Mouse (Mus musculus) neural tube, embryonic 12.5 days (tissue): ENCODE data around the gene Sppl2a. TPM values are rescaled to one million over a fixed set of nuclear protein-coding genes. Genes with fewer than 3 reads are reported as not detected.
A peak's percentile ranks its signal among the peaks of the same experiment; 100 is the strongest.

Source experiments
- ATAC-seq: fragments of 200-750 bp; cut with Nextera tagmentation; 2 replicates; pipeline ENCODE4 v1.8.0; 2017; ENCODE audit warnings: low read depth, mild to moderate bottlenecking, moderate TSS enrichment, moderate library complexity; ENCODE audit not compliant: low FRiP score
- H3K27ac ChIP-seq: fragments of 300-500 bp; sonication (generic); 2 replicates; pipeline ENCODE4 v1.5.1; 2016
- H3K27me3 ChIP-seq: fragments of 300-500 bp; sonication (generic); replicated peaks from 2 replicates; pipeline ENCODE4 v1.6.1; 2016; ENCODE audit warnings: mild to moderate bottlenecking
- H3K36me3 ChIP-seq: fragments of 300-500 bp; sonication (generic); 2 replicates; pipeline ENCODE4 v1.6.1; 2016; ENCODE audit warnings: mild to moderate bottlenecking
- H3K4me1 ChIP-seq: fragments of 300-500 bp; sonication (generic); 2 replicates; pipeline ENCODE4 v1.6.1; 2016
- H3K4me2 ChIP-seq: fragments of 300-500 bp; sonication (generic); replicated peaks from 2 replicates; pipeline ENCODE4 v1.6.1; 2016; ENCODE audit warnings: mild to moderate bottlenecking
- H3K4me3 ChIP-seq: fragments of 300-500 bp; sonication (generic); 2 replicates; pipeline ENCODE4 v1.5.1; 2016
- H3K9ac ChIP-seq: fragments of 300-500 bp; sonication (generic); 2 replicates; pipeline ENCODE4 v1.6.1; 2016; ENCODE audit warnings: mild to moderate bottlenecking
- H3K9me3 ChIP-seq: fragments of 300-500 bp; sonication (generic); 2 replicates; pipeline ENCODE4 v1.6.1; 2016; ENCODE audit warnings: mild to moderate bottlenecking
- WGBS: fragments of 180-500 bp; shearing (Covaris S2); methylation state at CpG from one replicate; pipeline ENCODE4 v1.1.7; 2016; 5-methylcytosine and 5-hydroxymethylcytosine counted together
- polyA plus RNA-seq: library from polyadenylated mRNA; unstranded; fragments of >200 nt; fragmentation: Nextera tagmentation; extraction: Ambion mirVana; gene quantifications from 2 replicates; pipeline ENCODE4 v1.2.1, GENCODE M21; 2016

Gene Sppl2a
- polyA plus RNA-seq, 1 experiment from 2014 or later: 36.7 TPM

DNA sequence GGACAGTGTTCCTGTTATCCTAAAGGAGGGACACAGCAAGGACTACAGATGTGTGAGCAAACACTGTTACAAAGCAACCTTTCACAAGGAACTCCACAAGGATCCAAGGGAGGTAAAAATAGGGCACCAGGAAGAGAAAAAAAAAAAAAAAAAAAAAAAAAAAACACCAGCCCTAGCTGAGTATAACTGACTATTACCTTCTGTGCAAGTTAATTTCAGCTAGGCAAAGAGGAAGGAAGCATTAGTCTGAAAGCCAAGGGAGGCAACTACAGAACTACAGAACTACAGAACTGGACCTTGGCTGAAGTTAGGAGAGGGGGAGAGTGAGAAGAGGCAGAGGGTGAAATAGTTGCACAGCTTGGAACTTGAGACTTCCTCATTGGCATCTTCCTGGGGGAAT lies 886 bp upstream of the Sppl2a start:
- no peak overlapping the region for H3K9ac ChIP-seq
- no peaks in the 10 kb centered on the region for H3K36me3 ChIP-seq
- H3K27me3 ChIP-seq: no peaks in the 10 kb centered on the region
- H3K9me3 ChIP-seq: no peaks in the 10 kb centered on the region
- no peak for ATAC-seq
- no peak overlapping the region for H3K4me3 ChIP-seq
- H3K4me1 ChIP-seq: no peaks in the 10 kb centered on the region
- no peak overlapping the region for H3K27ac ChIP-seq
- peak overlapping the region; percentile 67; the same call in 1 of the 2 replicates for H3K4me2 ChIP-seq

DNA sequence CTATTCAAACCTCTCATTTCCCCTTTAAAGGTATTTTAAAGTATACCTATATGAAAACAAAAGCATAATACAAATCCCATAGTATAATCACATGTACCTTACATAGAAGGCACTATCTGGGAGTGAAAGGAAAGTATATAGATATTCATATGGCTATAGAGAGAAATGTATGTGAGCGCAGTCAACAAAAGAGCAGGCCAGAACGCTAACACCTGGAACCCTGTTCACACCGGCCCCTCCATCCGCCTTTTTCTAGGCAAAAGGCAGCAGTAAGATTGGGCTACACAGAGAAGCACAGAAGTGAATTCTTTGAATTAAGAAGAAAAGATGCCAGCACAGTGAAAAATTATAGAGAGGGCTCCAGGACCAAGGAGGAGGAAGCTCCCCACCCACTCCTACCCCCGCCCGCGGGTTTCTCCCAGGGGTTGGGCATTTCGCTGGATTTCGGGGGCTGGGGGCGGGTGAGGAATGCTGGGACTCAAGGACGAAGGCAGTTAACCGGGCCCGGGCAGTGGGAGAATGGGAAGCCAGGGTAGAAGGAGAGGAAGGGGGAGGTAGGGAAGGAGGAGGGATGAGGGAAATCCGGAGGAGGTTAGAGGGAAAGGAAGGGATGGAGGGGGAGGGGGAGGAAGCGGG lies 656 bp downstream of the Sppl2a start:
- Histone ChIP-seq H3K4me3 (peak overlapping the region; percentile 56), H3K4me1 (no peaks in the 10 kb centered on the region), H3K4me2 (peak overlapping the region; percentile 67), H3K9ac (peak overlapping the region; percentile 82), H3K9me3 (no peaks in the 10 kb centered on the region), H3K36me3 (no peaks in the 10 kb centered on the region), H3K27me3 (no peaks in the 10 kb centered on the region), H3K27ac (peak overlapping the region; percentile 94)
- no peak; the same call in 1 of the 2 replicates for ATAC-seq
- 2% methylated on average over 15 of the region's 15 CpGs for WGBS

- no peak overlapping the region for H3K9ac ChIP-seq
- no peak for ATAC-seq
- no peaks in the 10 kb centered on the region for H3K27me3 ChIP-seq
- H3K4me1 ChIP-seq: no peaks in the 10 kb centered on the region
- no peak overlapping the region for H3K27ac ChIP-seq
- peak overlapping the region; percentile 67 for H3K4me2 ChIP-seq
- 58% methylated on average over 4 of the region's 4 CpGs for WGBS
- H3K36me3 ChIP-seq: peaks cover 4% of the 10 kb centered on the region; the same call in 1 of the 2 replicates
- H3K4me3 ChIP-seq: no peak overlapping the region; the same call in 1 of the 2 replicates
- H3K9me3 ChIP-seq: no peaks in the 10 kb centered on the region
Observed at GRCm38 (mm10) chr2:126931784-126932183, 1.3 kb downstream of the Sppl2a start.

DNA sequence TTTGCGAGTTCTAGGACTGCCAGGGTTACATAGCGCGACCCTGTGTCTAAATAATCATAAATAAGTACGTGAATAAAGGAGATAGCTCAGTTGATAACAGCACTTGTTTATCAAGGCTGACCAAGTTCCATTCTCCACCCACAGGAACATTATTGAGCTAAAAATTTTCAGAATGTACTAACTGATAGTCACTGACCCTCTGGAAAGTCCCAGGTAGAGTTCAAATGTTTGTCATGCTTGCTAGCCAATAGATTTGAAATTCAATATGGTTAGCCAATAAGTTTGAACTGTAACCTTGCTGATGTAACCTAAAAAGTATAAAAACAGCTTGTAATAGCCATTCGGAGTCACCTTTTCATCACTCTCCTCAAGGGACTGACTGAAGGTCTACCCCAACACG lies 4.4 kb downstream of the Sppl2a start:
- Histone ChIP-seq H3K36me3 (peaks cover 22% of the 10 kb centered on the region), H3K4me2 (no peak overlapping the region), H3K4me1 (no peaks in the 10 kb centered on the region), H3K27me3 (no peaks in the 10 kb centered on the region), H3K9me3 (no peaks in the 10 kb centered on the region), H3K4me3 (no peak overlapping the region), H3K27ac (no peak overlapping the region), H3K9ac (no peak overlapping the region)
- no peak for ATAC-seq
- WGBS: 91% methylated on average over 6 of the region's 6 CpGs

DNA sequence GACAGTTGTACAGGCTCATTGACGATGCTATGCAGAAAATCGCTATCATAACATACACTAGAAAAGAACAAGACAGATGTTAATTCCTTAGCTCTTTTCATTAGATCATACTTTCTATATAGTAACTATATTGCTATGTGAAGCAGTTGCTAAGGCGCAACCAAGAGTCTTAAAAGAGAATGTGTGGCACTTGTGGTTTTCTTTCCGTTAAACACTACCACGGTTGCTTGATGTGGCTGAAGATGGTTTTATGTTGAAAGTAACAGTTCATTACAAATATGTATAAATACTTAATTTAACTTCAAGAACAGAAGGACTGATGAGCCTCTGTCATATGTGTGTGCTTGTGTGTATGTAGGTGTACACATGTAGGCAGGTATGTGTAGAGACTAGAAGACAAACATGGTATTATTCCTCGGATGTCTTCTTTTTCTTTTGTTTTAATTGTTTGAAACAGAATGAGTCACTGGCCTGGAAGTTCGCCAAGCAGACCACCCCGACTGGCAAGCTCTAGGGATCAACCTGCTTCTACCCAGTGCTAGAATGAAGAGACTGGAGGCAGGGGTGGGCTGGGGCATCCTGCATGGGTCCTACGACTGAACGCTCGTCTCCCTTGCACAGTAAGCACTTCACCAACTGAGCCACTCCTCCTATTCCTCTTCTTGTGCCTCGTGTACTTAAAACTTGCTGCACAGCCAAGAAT lies 12.5 kb downstream of the Sppl2a start:
- H3K27ac ChIP-seq: no peak overlapping the region
- no peak overlapping the region for H3K4me2 ChIP-seq
- H3K4me1 ChIP-seq: no peaks in the 10 kb centered on the region
- no peak for ATAC-seq
- H3K36me3 ChIP-seq: peaks cover 55% of the 10 kb centered on the region
- H3K4me3 ChIP-seq: no peak overlapping the region
- no peak overlapping the region for H3K9ac ChIP-seq
- H3K27me3 ChIP-seq: no peaks in the 10 kb centered on the region
- WGBS: 92% methylated on average over 12 of the region's 12 CpGs
- H3K9me3 ChIP-seq: no peaks in the 10 kb centered on the region

GRCm38 (mm10) chr2:126916236-126916635 lies 16.8 kb downstream of the Sppl2a start:
- Histone ChIP-seq H3K9me3 (no peaks in the 10 kb centered on the region), H3K36me3 (peaks cover 38% of the 10 kb centered on the region), H3K9ac (no peak overlapping the region), H3K4me3 (no peak overlapping the region), H3K4me1 (no peaks in the 10 kb centered on the region), H3K27me3 (no peaks in the 10 kb centered on the region), H3K27ac (no peak overlapping the region), H3K4me2 (no peak overlapping the region)
- ATAC-seq: no peak
- WGBS: 81% methylated on average over 1 of the region's 1 CpGs

GRCm38 (mm10) chr2:126914096-126914495 lies 18.9 kb downstream of the Sppl2a start:
- Histone ChIP-seq H3K36me3 (peaks cover 28% of the 10 kb centered on the region), H3K27me3 (no peaks in the 10 kb centered on the region), H3K9ac (no peak overlapping the region), H3K4me1 (no peaks in the 10 kb centered on the region), H3K9me3 (no peaks in the 10 kb centered on the region), H3K4me2 (no peak overlapping the region), H3K27ac (no peak overlapping the region), H3K4me3 (no peak overlapping the region)
- ATAC-seq: no peak
- WGBS: 72% methylated on average over 4 of the region's 4 CpGs

DNA sequence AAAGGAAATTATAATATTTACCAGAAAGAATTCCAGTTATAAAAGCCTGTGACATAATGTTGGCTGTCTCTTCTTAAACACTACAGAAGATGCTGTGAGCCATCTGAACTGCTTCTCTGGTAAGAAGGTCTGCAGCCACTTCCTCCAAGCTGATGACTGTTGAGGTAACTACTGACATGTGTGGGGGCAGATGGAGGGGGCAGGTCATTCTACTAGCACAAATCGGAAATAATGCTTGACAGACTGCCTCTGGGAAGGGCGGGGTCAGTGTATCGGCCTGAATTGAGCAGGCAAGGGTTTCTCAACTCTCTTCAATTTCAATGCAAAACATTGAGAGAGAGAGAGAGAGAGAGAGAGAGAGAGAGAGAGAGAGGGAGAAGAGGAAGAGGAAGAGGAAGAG lies 28.9 kb downstream of the Sppl2a start:
- peaks cover 34% of the 10 kb centered on the region for H3K36me3 ChIP-seq
- no peak overlapping the region for H3K4me3 ChIP-seq
- no peaks in the 10 kb centered on the region for H3K27me3 ChIP-seq
- no peaks in the 10 kb centered on the region for H3K4me1 ChIP-seq
- no peaks in the 10 kb centered on the region for H3K9me3 ChIP-seq
- ATAC-seq: no peak
- H3K4me2 ChIP-seq: no peak overlapping the region
- H3K9ac ChIP-seq: no peak overlapping the region
- H3K27ac ChIP-seq: no peak overlapping the region
- 82% methylated on average over 3 of the region's 3 CpGs for WGBS

DNA sequence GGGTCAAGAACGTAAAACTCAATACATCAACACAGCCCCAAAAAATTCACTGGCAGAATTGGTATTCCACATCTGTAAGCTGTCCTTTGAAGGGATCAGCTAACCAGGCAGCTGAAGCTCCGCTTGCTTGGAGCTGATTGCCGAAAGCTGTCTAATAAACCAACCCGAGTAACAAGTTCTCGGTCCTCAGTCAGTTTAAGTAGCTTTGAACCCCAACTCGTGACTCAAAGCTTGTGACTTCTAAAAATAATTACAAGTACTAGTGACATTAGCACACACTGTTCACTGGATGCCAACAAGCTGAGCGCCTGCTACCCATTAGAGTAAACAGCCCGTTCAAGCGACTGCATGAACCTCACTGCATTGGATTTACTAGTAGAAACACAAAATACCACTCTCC lies 35.5 kb downstream of the Sppl2a start:
- H3K4me2 ChIP-seq: no peak overlapping the region
- peaks cover 15% of the 10 kb centered on the region for H3K36me3 ChIP-seq
- 94% methylated on average over 9 of the region's 9 CpGs for WGBS
- H3K4me1 ChIP-seq: no peaks in the 10 kb centered on the region
- no peak overlapping the region for H3K9ac ChIP-seq
- no peak overlapping the region for H3K4me3 ChIP-seq
- H3K9me3 ChIP-seq: no peaks in the 10 kb centered on the region
- no peak overlapping the region for H3K27ac ChIP-seq
- no peak for ATAC-seq
- H3K27me3 ChIP-seq: no peaks in the 10 kb centered on the region

DNA sequence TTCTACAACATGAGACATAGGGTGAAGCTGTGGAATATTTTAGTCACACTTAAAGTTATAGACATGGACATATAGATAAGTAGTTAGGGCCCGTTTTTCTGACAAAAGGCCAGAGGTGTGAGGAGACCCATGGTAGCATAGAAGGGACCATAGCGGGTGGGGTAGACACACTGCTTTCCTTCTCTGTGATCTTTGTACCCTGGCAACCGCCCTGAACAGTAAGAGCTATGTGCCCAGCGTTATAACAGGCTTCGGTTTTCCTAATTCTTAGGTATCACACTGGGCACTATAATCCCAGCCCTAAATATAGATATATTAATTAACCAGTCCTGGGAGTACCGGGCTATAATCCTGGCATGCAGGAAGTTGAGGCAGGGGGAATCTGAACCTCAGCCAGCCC lies 36.1 kb downstream of the Sppl2a start:
- Histone ChIP-seq H3K27me3 (no peaks in the 10 kb centered on the region), H3K4me1 (no peaks in the 10 kb centered on the region), H3K4me3 (no peak overlapping the region), H3K9me3 (no peaks in the 10 kb centered on the region), H3K27ac (no peak overlapping the region), H3K9ac (no peak overlapping the region), H3K4me2 (no peak overlapping the region), H3K36me3 (peaks cover 13% of the 10 kb centered on the region)
- 91% methylated on average over 6 of the region's 6 CpGs for WGBS
- no peak for ATAC-seq

DNA sequence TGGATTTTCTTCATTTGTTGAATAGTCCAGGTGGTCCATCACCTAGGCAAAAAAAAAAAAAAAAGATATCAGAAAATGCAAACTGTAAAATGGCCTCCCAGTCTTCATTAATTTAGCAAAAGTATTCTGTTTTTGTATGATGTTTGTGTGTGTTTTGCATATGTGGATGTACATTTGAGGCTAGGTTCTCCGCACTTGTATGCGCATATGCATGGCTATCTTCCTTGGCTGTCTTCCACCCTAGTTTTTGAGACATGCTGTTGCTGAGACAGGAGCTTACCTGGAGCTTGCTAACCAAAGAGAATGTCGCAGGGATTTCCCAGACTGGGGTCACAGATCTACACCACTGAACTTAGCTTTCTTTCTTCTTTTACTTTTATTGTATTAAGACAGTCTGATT lies 38.8 kb downstream of the Sppl2a start:
- Histone ChIP-seq H3K9me3 (no peaks in the 10 kb centered on the region), H3K36me3 (peaks cover 10% of the 10 kb centered on the region), H3K4me1 (no peaks in the 10 kb centered on the region), H3K27me3 (no peaks in the 10 kb centered on the region), H3K9ac (no peak overlapping the region), H3K4me3 (no peak overlapping the region), H3K27ac (no peak overlapping the region), H3K4me2 (no peak overlapping the region)
- whole genome bisulfite sequencing: 90% methylated on average over 3 of the region's 3 CpGs
- ATAC-seq: no peak

DNA sequence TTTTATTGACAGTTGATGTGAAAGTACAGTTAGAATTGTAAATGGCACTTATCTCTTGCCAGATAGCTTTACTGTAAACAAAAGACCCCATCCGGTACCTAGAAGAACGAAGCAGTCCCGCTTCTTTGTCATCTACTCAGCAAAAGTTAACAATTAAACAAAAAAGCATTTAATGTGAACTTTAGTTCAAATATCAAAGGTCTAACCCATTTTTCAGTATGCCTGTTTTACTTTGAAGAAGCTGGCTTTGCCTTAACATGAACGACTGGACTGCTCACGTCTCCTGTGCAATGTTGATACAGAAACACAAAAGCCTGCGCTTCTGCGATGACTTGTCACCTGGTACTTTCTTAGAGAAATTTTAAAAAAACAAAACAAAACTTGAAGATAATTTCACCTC lies 40.7 kb downstream of the Sppl2a start:
- no peak for ATAC-seq

GRCm38 (mm10) chr2:126891743-126892142 lies 41.3 kb downstream of the Sppl2a start:
- no peaks in the 10 kb centered on the region for H3K4me1 ChIP-seq
- H3K27me3 ChIP-seq: no peaks in the 10 kb centered on the region
- no peak overlapping the region for H3K9ac ChIP-seq
- H3K27ac ChIP-seq: no peak overlapping the region
- H3K4me2 ChIP-seq: no peak overlapping the region
- H3K36me3 ChIP-seq: peaks cover 7% of the 10 kb centered on the region; the same call in 1 of the 2 replicates
- H3K4me3 ChIP-seq: no peak overlapping the region
- no peaks in the 10 kb centered on the region for H3K9me3 ChIP-seq
- ATAC-seq: no peak

More for the DNA sequence above, 40.7 kb downstream of the Sppl2a start:
- H3K4me2 ChIP-seq: no peak overlapping the region
- WGBS: 95% methylated on average over 7 of the region's 7 CpGs
- H3K9ac ChIP-seq: no peak overlapping the region
- no peak overlapping the region for H3K27ac ChIP-seq
- no peaks in the 10 kb centered on the region for H3K27me3 ChIP-seq
- H3K36me3 ChIP-seq: peaks cover 7% of the 10 kb centered on the region; the same call in 1 of the 2 replicates
- H3K9me3 ChIP-seq: no peaks in the 10 kb centered on the region
- H3K4me3 ChIP-seq: no peak overlapping the region
- H3K4me1 ChIP-seq: no peaks in the 10 kb centered on the region
